Mouse (Mus musculus) E14TG2a.4 (cell line): Measurements from ENCODE around the gene 4930469K13Rik.

ENCODE experiments used
- CTCF ChIP-seq: conservative IDR thresholded peaks from 2 replicates; pipeline ENCODE4 v1.5.1; 2014; ENCODE audit warnings: low read length
- NANOG ChIP-seq: IDR thresholded peaks from 2 replicates; pipeline ENCODE4 v1.6.1; 2014; ENCODE audit warnings: borderline replicate concordance, low read length, mixed read lengths
- POU5F1 ChIP-seq: IDR thresholded peaks from 2 replicates; pipeline ENCODE4 v1.6.1; 2014; ENCODE audit warnings: low read length, borderline replicate concordance

DNA sequence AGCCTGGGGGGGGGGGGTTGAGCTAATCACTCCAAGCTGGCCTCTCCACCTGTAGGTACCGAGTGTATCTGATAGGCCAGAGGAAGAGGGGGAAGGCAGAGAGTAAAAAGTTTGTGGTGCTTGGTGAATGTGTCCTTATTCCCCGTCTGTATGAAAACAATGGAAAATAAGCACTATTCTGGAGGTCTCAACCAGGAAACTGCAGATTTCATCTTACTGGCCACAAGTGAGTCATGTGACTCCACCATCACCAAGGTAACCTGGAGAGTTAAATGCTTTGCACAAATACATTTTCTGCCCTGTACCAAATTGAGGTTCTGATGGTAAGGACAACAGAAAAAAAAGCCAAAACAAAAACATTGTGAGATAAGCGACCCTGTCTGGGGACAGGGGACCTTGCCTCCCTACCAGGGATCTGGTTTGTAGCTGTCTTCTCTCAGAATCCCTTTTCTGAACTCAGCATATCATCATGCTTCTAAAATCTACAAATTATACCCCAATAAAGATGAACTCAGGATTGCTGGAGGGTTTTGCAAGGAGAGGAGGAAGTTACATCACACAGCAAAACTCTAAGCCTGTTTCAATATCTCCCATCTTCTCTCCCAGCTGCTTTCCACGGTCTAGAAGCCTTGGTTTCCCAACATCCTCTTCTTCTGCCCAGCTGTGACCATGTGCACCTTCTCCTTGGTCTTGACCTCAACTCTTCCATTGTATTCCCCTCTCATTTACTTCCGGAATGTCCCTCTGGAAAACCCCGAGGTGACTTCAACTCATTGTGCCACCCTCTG lies 45.1 kb downstream of the 4930469K13Rik start:
- TF ChIP-seq CTCF (no peak), POU5F1 (no peak), NANOG (no peak)
